Mouse (Mus musculus) thymus, adult 18-20 months (tissue): Measurements from ENCODE around the gene H3f3a.

Experiments used
- DNase-seq, 2 experiments: peaks; one replicate each; pipeline ENCODE4 v3.0.0; 2022; ENCODE audit warnings: mixed read lengths in 2 of 2

H3f3a gene

DNA sequence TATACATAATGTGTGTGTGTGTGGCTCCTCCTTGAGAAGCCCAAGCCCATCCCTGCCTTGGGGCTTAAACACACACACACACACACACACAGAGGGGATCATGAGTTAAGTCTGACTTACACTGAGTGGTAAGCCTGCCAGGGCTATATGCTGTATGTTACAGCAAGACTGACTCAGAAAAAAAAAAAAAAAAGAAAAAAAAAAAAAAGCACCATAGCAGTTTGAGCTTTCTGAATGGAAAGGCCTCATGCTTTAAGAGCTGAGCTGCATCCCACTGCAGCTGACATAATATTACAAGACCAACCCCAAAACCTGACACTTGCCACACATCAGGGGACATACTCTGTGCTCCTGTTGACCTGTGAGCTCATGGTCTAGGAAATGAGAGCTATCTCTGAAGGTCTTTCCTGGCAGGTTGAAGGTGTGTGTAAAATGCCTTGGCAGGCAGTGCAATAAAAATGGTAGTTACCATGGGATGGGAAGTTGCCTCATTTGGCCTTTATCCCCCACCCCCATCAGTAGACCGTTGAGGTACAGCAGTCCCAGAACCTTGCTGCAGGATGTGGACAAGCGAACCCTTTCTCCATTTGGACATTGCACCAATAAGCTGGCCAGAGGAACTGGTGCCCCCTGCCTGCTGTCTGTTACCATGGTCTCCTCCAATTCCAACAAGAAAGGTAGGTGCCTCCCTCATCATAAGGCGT, 56.3 kb downstream of the H3f3a start:
- no peak for DNase-seq

DNA sequence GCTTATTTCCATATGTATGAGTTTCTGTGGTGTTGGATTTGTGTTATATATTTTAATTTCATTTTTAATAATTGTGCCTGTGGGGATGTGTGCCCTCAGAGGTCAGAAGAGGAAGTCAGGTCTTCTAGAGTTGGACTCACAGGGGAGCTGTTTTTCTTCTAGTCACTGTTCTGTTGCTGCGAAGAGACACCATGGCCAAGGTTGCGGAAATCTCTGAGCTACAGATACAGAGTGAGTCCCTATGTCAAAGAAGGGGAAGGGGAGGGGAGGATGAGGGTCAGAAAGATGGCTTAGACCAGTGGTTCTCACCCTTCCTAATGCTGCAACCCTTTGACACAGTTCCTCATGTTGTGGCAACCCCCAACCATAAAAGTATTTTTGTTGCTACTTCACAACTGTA, 57.0 kb downstream of the H3f3a start:
- DNase-seq: no peak

DNA sequence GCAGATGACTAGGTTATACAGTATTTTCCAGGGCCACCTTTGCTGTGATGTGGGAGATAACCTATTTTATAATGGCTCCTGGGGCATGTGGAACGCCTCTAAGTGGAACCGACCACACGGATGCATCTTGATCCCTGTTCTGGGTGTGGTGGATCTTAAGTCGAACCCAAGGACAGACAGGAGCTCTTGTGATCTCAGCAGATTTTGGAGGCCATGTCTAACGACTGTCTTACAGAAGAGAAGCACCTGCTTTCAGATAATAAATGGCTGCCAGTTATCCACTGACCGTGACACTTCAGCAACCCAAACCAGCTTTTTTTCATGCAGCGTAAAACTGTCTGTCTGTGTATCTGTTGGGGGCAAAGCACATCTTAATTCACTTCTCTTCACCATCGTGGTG, 59.4 kb downstream of the H3f3a start:
- no peak for DNase-seq

DNA sequence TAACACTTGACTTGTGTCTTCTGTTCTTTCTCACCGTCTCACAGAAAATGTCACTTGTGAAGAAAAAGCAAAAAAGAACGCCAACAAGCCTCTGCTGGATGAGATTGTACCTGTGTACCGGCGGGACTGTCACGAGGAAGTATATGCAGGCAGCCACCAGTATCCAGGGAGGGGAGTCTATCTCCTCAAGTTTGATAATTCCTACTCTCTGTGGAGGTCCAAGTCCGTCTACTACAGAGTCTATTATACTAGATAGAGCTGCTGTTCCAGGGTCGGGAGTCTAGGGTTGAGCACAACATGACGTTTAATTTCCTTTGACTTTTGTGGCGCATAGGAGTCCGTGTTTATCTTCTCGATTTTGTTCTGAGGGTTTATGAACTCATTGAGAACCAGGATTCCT, 61.6 kb downstream of the H3f3a start:
- no peak for DNase-seq
